Mouse (Mus musculus): Measurements from ENCODE around the gene Zmiz1. TPM values are rescaled to one million over a fixed set of nuclear protein-coding genes. Genes with fewer than 3 reads are reported as not detected.
A peak's percentile ranks its signal among the peaks of the same experiment; 100 is the strongest.

The Zmiz1 gene
- polyA plus RNA-seq, 1 experiment from 2014 or later: 57.0 TPM

DNA sequence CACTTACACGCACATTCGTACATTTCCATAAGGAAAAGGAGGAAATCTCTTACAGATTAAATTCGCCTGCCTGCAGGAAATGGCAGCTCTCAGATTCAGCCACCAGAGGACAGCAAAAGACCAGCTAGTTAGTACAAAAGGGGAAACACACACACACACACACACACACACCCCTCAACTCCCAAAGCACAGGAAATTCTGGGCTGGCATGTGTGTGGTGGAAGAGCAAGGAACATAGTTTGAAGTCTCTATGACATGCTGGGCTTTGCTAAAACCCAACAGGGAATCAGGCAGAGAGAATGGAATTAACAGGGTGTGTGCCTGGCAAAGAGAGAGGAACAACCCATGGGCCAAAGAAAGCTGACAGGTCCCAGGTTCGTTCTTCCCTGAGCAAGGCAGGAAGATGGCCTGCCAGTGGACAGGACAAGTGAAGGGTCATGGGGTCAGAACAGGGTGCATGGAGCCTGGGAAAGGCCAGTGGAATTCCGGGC is 248.8 kb downstream of the Zmiz1 start:
- Histone ChIP-seq H3K27me3 (ENCODE audit: control insufficient read depth, insufficient read depth, low read length) (no peaks in the 10 kb centered on the region), H3K36me3 (ENCODE audit: control insufficient read depth, insufficient read depth, low read length) (no peaks in the 10 kb centered on the region), H3K9me3 (ENCODE audit: control insufficient read depth, low read length) (no peaks in the 10 kb centered on the region), H3K4me2 (replicated peaks; ENCODE audit: low read depth, low read length) (no peak overlapping the region), H3K4me1 (replicated peaks; ENCODE audit: control insufficient read depth, insufficient read depth, low read length) (no peaks in the 10 kb centered on the region; the same call in 1 of the 2 replicates), H3K4me3 (ENCODE audit: low read depth, low read length) (no peak overlapping the region), H3K9ac (ENCODE audit: low read depth, low read length) (no peak overlapping the region), H3K27ac (ENCODE audit: low read depth, low read length) (no peak overlapping the region)
- ATAC-seq (ENCODE audit: low FRiP score) (no peak), DNase-seq (ENCODE audit: low spot score) (peak; percentile 59)
- WGBS: 70% methylated on average over 5 of the region's 5 CpGs

- WGBS: 58% methylated on average over 4 of the region's 4 CpGs
- no peaks in the 10 kb centered on the region for H3K27me3 ChIP-seq (ENCODE audit: control insufficient read depth, insufficient read depth, low read length)
- no peaks in the 10 kb centered on the region for H3K9me3 ChIP-seq (ENCODE audit: control insufficient read depth, low read length)
- no peak overlapping the region for H3K4me2 ChIP-seq (replicated peaks; ENCODE audit: low read depth, low read length)
- ATAC-seq (ENCODE audit: low FRiP score) (no peak), DNase-seq (ENCODE audit: low spot score) (no peak)
- no peaks in the 10 kb centered on the region; the same call in 1 of the 2 replicates for H3K4me1 ChIP-seq (replicated peaks; ENCODE audit: control insufficient read depth, insufficient read depth, low read length)
- no peak overlapping the region for H3K27ac ChIP-seq (ENCODE audit: low read depth, low read length)
- H3K4me3 ChIP-seq (ENCODE audit: low read depth, low read length): no peak overlapping the region
- no peak overlapping the region for H3K9ac ChIP-seq (ENCODE audit: low read depth, low read length)
- no peaks in the 10 kb centered on the region for H3K36me3 ChIP-seq (ENCODE audit: control insufficient read depth, insufficient read depth, low read length)
Measured at GRCm38 (mm10) chr14:25708451-25708850, 249.5 kb downstream of the Zmiz1 start.

- H3K36me3 ChIP-seq (ENCODE audit: control insufficient read depth, insufficient read depth, low read length): no peaks in the 10 kb centered on the region
- H3K9ac ChIP-seq (ENCODE audit: low read depth, low read length): no peak overlapping the region
- 77% methylated on average over 2 of the region's 2 CpGs for WGBS
- H3K27ac ChIP-seq (ENCODE audit: low read depth, low read length): no peak overlapping the region
- H3K4me2 ChIP-seq (replicated peaks; ENCODE audit: low read depth, low read length): no peak overlapping the region
- H3K27me3 ChIP-seq (ENCODE audit: control insufficient read depth, insufficient read depth, low read length): no peaks in the 10 kb centered on the region
- ATAC-seq (ENCODE audit: low FRiP score): no peak
- no peak for DNase-seq (ENCODE audit: low spot score)
- no peaks in the 10 kb centered on the region; the same call in 1 of the 2 replicates for H3K4me1 ChIP-seq (replicated peaks; ENCODE audit: control insufficient read depth, insufficient read depth, low read length)
- no peak overlapping the region for H3K4me3 ChIP-seq (ENCODE audit: low read depth, low read length)
- no peaks in the 10 kb centered on the region for H3K9me3 ChIP-seq (ENCODE audit: control insufficient read depth, low read length)
Measured at GRCm38 (mm10) chr14:25708917-25709316, 249.9 kb downstream of the Zmiz1 start.

DNA sequence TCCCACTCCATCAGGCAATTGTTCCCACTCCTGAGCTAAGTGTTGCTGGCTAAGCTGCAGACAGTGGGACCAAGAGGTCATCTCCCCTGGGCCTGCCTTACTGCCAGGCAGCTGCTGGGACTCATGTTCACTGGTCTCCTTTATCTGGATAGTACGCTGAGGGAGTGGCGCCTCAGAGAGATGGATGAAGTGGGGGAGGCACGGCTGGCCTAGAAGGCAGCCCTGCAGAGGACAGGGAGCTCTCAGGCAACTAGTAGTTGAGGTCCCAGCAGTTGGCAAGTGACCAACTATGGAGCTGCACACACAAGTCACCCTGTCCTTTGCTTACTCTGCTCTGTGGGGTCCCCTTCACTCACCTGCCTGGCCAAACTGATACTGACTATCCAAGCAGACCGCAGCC is 251.1 kb downstream of the Zmiz1 start:
- WGBS: 71% methylated on average over 4 of the region's 4 CpGs
- Histone ChIP-seq H3K9me3 (ENCODE audit: control insufficient read depth, low read length) (no peaks in the 10 kb centered on the region), H3K9ac (ENCODE audit: low read depth, low read length) (no peak overlapping the region), H3K27me3 (ENCODE audit: control insufficient read depth, insufficient read depth, low read length) (no peaks in the 10 kb centered on the region), H3K4me1 (replicated peaks; ENCODE audit: control insufficient read depth, insufficient read depth, low read length) (no peaks in the 10 kb centered on the region; the same call in 1 of the 2 replicates), H3K4me3 (ENCODE audit: low read depth, low read length) (no peak overlapping the region), H3K4me2 (replicated peaks; ENCODE audit: low read depth, low read length) (no peak overlapping the region), H3K27ac (ENCODE audit: low read depth, low read length) (no peak overlapping the region), H3K36me3 (ENCODE audit: control insufficient read depth, insufficient read depth, low read length) (no peaks in the 10 kb centered on the region)
- ATAC-seq (ENCODE audit: low FRiP score) (no peak), DNase-seq (ENCODE audit: low spot score) (no peak)

DNA sequence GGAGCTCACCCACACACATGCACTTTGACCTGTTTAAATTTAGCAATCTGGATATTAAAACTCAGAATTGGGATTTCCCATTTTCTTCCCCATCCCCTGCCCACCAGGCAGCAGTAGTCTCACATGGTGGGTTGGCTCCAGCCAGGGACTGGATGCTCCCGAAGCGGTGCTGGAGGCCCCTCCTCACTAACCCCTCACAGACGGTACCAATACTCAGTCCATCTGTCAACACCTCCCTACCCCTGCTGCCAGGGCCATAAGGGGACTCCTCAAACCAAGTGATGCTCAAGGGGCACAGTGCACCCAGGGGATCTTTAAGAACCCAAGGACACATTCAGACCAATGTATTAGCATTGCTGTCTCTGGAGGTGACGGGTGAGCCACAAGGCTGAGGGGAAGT is 251.7 kb downstream of the Zmiz1 start:
- no peak overlapping the region for H3K4me2 ChIP-seq (replicated peaks; ENCODE audit: low read depth, low read length)
- H3K9ac ChIP-seq (ENCODE audit: low read depth, low read length): no peak overlapping the region
- H3K36me3 ChIP-seq (ENCODE audit: control insufficient read depth, insufficient read depth, low read length): no peaks in the 10 kb centered on the region
- no peaks in the 10 kb centered on the region; the same call in 1 of the 2 replicates for H3K4me1 ChIP-seq (replicated peaks; ENCODE audit: control insufficient read depth, insufficient read depth, low read length)
- no peaks in the 10 kb centered on the region for H3K9me3 ChIP-seq (ENCODE audit: control insufficient read depth, low read length)
- DNase-seq (ENCODE audit: low spot score): no peak
- no peak for ATAC-seq (ENCODE audit: low FRiP score)
- 71% methylated on average over 4 of the region's 4 CpGs for WGBS
- no peak overlapping the region for H3K27ac ChIP-seq (ENCODE audit: low read depth, low read length)
- no peaks in the 10 kb centered on the region for H3K27me3 ChIP-seq (ENCODE audit: control insufficient read depth, insufficient read depth, low read length)
- H3K4me3 ChIP-seq (ENCODE audit: low read depth, low read length): no peak overlapping the region

GRCm38 (mm10) chr14:25711177-25711576 is 252.2 kb downstream of the Zmiz1 start:
- WGBS: 82% methylated on average over 7 of the region's 7 CpGs
- H3K4me1 ChIP-seq (replicated peaks; ENCODE audit: control insufficient read depth, insufficient read depth, low read length): no peaks in the 10 kb centered on the region; the same call in 1 of the 2 replicates
- H3K27me3 ChIP-seq (ENCODE audit: control insufficient read depth, insufficient read depth, low read length): no peaks in the 10 kb centered on the region
- no peak overlapping the region for H3K4me3 ChIP-seq (ENCODE audit: low read depth, low read length)
- no peak overlapping the region for H3K27ac ChIP-seq (ENCODE audit: low read depth, low read length)
- H3K9me3 ChIP-seq (ENCODE audit: control insufficient read depth, low read length): no peaks in the 10 kb centered on the region
- ATAC-seq (ENCODE audit: low FRiP score): no peak
- H3K4me2 ChIP-seq (replicated peaks; ENCODE audit: low read depth, low read length): no peak overlapping the region
- no peak overlapping the region for H3K9ac ChIP-seq (ENCODE audit: low read depth, low read length)
- no peaks in the 10 kb centered on the region for H3K36me3 ChIP-seq (ENCODE audit: control insufficient read depth, insufficient read depth, low read length)
- DNase-seq (ENCODE audit: low spot score): no peak

DNA sequence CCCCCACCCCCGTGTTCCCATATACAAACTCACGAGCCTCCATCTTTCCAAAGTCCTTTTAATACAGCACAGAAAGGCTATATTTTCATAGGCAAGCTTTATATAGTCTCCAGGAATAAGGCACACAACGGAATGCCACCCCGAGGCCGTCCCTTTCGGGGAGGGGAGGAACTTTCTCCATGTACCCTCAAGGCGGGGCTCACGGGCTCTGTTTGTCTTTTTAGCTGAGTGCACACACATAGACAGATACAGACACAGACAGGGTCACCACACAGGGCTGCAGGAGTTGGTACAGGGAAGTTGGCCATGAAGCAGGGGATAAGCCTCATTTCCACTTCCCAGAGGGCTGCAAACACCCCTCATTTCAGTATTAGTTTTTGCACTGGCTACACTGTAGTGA is 252.6 kb downstream of the Zmiz1 start:
- WGBS: 65% methylated on average over 8 of the region's 8 CpGs
- Histone ChIP-seq H3K9me3 (ENCODE audit: control insufficient read depth, low read length) (no peaks in the 10 kb centered on the region), H3K4me2 (replicated peaks; ENCODE audit: low read depth, low read length) (no peak overlapping the region), H3K36me3 (ENCODE audit: control insufficient read depth, insufficient read depth, low read length) (no peaks in the 10 kb centered on the region), H3K4me1 (replicated peaks; ENCODE audit: control insufficient read depth, insufficient read depth, low read length) (no peaks in the 10 kb centered on the region; the same call in 1 of the 2 replicates), H3K27ac (ENCODE audit: low read depth, low read length) (no peak overlapping the region), H3K9ac (ENCODE audit: low read depth, low read length) (no peak overlapping the region), H3K27me3 (ENCODE audit: control insufficient read depth, insufficient read depth, low read length) (no peaks in the 10 kb centered on the region), H3K4me3 (ENCODE audit: low read depth, low read length) (no peak overlapping the region)
- DNase-seq (ENCODE audit: low spot score) (no peak), ATAC-seq (ENCODE audit: low FRiP score) (no peak)

DNA sequence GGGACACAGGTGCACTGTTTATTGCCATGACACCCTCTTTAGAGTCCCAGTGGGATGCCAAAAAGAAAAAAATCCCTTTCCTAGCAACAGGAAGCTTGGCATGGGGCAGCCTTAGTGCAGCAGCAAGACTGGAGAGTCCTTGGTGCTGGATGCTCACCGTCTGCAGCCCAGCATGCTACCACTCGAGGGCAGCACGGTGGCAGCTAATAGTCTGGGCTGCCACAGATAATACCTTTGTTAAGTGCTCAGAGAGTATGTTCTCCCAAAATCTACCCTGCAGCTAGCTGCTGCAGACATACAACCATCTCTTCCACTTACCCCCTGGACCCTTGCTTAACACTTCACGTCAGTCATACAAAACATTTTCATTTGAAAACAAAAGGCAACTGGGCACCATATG is 254.5 kb downstream of the Zmiz1 start:
- no peak overlapping the region for H3K4me3 ChIP-seq (ENCODE audit: low read depth, low read length)
- H3K9ac ChIP-seq (ENCODE audit: low read depth, low read length): no peak overlapping the region
- 19% methylated on average over 4 of the region's 4 CpGs for WGBS
- no peak overlapping the region for H3K4me2 ChIP-seq (replicated peaks; ENCODE audit: low read depth, low read length)
- no peak for ATAC-seq (ENCODE audit: low FRiP score)
- no peaks in the 10 kb centered on the region for H3K27me3 ChIP-seq (ENCODE audit: control insufficient read depth, insufficient read depth, low read length)
- no peak overlapping the region for H3K27ac ChIP-seq (ENCODE audit: low read depth, low read length)
- no peaks in the 10 kb centered on the region for H3K9me3 ChIP-seq (ENCODE audit: control insufficient read depth, low read length)
- no peak for DNase-seq (ENCODE audit: low spot score)
- no peaks in the 10 kb centered on the region for H3K36me3 ChIP-seq (ENCODE audit: control insufficient read depth, insufficient read depth, low read length)
- H3K4me1 ChIP-seq (replicated peaks; ENCODE audit: control insufficient read depth, insufficient read depth, low read length): no peaks in the 10 kb centered on the region; the same call in 1 of the 2 replicates

All from hindbrain, embryonic 11.5 days (tissue).